Mouse (Mus musculus): ENCODE data around the gene Gga1. TPM values are rescaled to one million over a fixed set of nuclear protein-coding genes. Genes with fewer than 3 reads are reported as not detected.

Gga1 gene
- polyA plus RNA-seq, 1 experiment = 71.2 TPM

GRCm38 (mm10) chr15:78881828-78882227 is 4.8 kb downstream of the Gga1 start:
- no peak overlapping the region for H3K4me3 ChIP-seq (ENCODE audit: insufficient read depth, poor library complexity, severe bottlenecking)
- H3ac ChIP-seq (ENCODE audit: control insufficient read depth, insufficient read length, low read depth) = no peak overlapping the region
- H3K36me3 ChIP-seq (ENCODE audit: control insufficient read depth, insufficient read depth) = peaks cover 61% of the 10 kb centered on the region
- peaks cover 26% of the 10 kb centered on the region for H3K79me2 ChIP-seq (ENCODE audit: control insufficient read depth, insufficient read depth)
- peaks cover 6% of the 10 kb centered on the region for H3K79me3 ChIP-seq (ENCODE audit: low read depth)
- no peak for TF ChIP-seq MAX (IDR thresholded peaks at IDR 0.05)
- no peak for TF ChIP-seq MYOG (IDR thresholded peaks at IDR 0.05; ENCODE audit: control insufficient read depth, extremely low read depth, insufficient read length)
- no peak for TF ChIP-seq USF1 (IDR thresholded peaks at IDR 0.05; ENCODE audit: low read depth)
- no peak for TF ChIP-seq MYOD1 (IDR thresholded peaks at IDR 0.05; ENCODE audit: control insufficient read depth, insufficient read length, low read depth)
- no peak for TF ChIP-seq FOSL1 (IDR thresholded peaks at IDR 0.05; ENCODE audit: insufficient read depth, low read length, poor library complexity, severe bottlenecking)
- TF ChIP-seq CEBPB (IDR thresholded peaks at IDR 0.05; ENCODE audit: low read depth) = no peak
- TF ChIP-seq CTCF (IDR thresholded peaks at IDR 0.05; ENCODE audit: control insufficient read depth, insufficient read depth, insufficient read length) = no peak
- no peaks in the 10 kb centered on the region for H3K27me3 ChIP-seq (ENCODE audit: control insufficient read depth, insufficient read depth, insufficient read length)

DNA sequence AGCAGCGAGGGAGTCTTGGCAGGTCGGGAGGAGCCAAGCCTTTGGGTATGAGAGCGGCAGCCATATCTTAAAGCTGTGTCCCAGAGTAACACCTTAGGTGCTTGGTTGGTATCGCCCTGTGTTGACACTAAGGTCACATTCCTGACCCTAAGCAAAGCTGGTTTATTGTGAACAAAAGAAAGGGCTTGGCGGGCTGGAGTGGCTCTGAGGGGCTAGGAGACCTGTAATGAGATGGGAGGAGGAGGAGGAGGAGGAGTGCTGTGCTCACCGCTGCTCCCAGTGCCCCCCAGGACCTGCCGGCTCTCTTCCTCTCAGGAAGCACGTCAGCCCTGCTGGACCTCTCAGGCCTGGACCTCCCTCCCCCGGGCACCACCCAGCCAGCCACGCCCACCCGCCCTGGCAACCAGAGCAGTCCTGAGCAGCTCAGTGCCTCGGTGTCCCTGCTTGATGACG is 12.4 kb downstream of the Gga1 start:
- Histone ChIP-seq H3K4me3 (ENCODE audit: insufficient read depth, poor library complexity, severe bottlenecking) (no peak overlapping the region), H3K79me3 (ENCODE audit: low read depth) (no peaks in the 10 kb centered on the region), H3K79me2 (ENCODE audit: control insufficient read depth, insufficient read depth) (no peaks in the 10 kb centered on the region), H3K27me3 (ENCODE audit: control insufficient read depth, insufficient read depth, insufficient read length) (no peaks in the 10 kb centered on the region), H3K36me3 (ENCODE audit: control insufficient read depth, insufficient read depth) (peaks cover 72% of the 10 kb centered on the region), H3ac (ENCODE audit: control insufficient read depth, insufficient read length, low read depth) (no peak overlapping the region)
- TF ChIP-seq CEBPB (IDR thresholded peaks at IDR 0.05; ENCODE audit: low read depth) (no peak), MYOD1 (IDR thresholded peaks at IDR 0.05; ENCODE audit: control insufficient read depth, insufficient read length, low read depth) (no peak), MAX (IDR thresholded peaks at IDR 0.05) (no peak), FOSL1 (IDR thresholded peaks at IDR 0.05; ENCODE audit: insufficient read depth, low read length, poor library complexity, severe bottlenecking) (no peak), CTCF (IDR thresholded peaks at IDR 0.05; ENCODE audit: control insufficient read depth, insufficient read depth, insufficient read length) (no peak), MYOG (IDR thresholded peaks at IDR 0.05; ENCODE audit: control insufficient read depth, extremely low read depth, insufficient read length) (no peak), USF1 (IDR thresholded peaks at IDR 0.05; ENCODE audit: low read depth) (no peak)

DNA sequence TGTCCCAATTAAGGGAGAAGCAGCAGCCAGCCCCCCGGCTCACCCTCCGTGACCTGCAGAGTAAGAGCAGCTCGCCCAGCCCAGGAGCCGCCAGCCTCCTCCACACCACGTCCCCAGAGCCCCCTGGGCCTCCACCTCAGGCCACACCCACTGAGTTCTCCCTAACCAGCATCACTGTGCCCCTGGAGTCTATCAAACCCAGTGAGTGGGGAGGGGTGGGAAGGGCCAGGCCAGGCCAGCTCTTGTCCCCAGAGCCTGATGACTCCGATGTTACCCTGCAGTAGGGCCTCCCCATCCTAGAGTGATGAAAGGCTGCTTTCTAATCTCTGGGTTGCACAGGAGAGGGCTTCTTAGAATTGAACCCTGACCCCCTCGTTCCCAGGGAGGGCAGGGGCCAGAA is 15.4 kb downstream of the Gga1 start:
- TF ChIP-seq FOSL1 (IDR thresholded peaks at IDR 0.05; ENCODE audit: insufficient read depth, low read length, poor library complexity, severe bottlenecking) = no peak
- TF ChIP-seq USF1 (IDR thresholded peaks at IDR 0.05; ENCODE audit: low read depth) = no peak
- no peak for TF ChIP-seq CEBPB (IDR thresholded peaks at IDR 0.05; ENCODE audit: low read depth)
- no peak for TF ChIP-seq MYOD1 (IDR thresholded peaks at IDR 0.05; ENCODE audit: control insufficient read depth, insufficient read length, low read depth)
- TF ChIP-seq MAX (IDR thresholded peaks at IDR 0.05) = no peak
- TF ChIP-seq CTCF (IDR thresholded peaks at IDR 0.05; ENCODE audit: control insufficient read depth, insufficient read depth, insufficient read length) = no peak
- TF ChIP-seq MYOG (IDR thresholded peaks at IDR 0.05; ENCODE audit: control insufficient read depth, extremely low read depth, insufficient read length) = no peak
- H3K27me3 ChIP-seq (ENCODE audit: control insufficient read depth, insufficient read depth, insufficient read length) = no peaks in the 10 kb centered on the region
- no peak overlapping the region for H3K4me3 ChIP-seq (ENCODE audit: insufficient read depth, poor library complexity, severe bottlenecking)
- no peak overlapping the region for H3ac ChIP-seq (ENCODE audit: control insufficient read depth, insufficient read length, low read depth)
- peaks cover 53% of the 10 kb centered on the region for H3K36me3 ChIP-seq (ENCODE audit: control insufficient read depth, insufficient read depth)
- no peaks in the 10 kb centered on the region for H3K79me2 ChIP-seq (ENCODE audit: control insufficient read depth, insufficient read depth)
- no peaks in the 10 kb centered on the region for H3K79me3 ChIP-seq (ENCODE audit: low read depth)

GRCm38 (mm10) chr15:78894726-78895125 is 17.7 kb downstream of the Gga1 start:
- no peak overlapping the region for H3ac ChIP-seq (ENCODE audit: control insufficient read depth, insufficient read length, low read depth)
- H3K36me3 ChIP-seq (ENCODE audit: control insufficient read depth, insufficient read depth) = peaks cover 30% of the 10 kb centered on the region
- H3K79me3 ChIP-seq (ENCODE audit: low read depth) = no peaks in the 10 kb centered on the region
- H3K79me2 ChIP-seq (ENCODE audit: control insufficient read depth, insufficient read depth) = no peaks in the 10 kb centered on the region
- no peak overlapping the region for H3K4me3 ChIP-seq (ENCODE audit: insufficient read depth, poor library complexity, severe bottlenecking)
- TF ChIP-seq CEBPB (IDR thresholded peaks at IDR 0.05; ENCODE audit: low read depth) = no peak
- TF ChIP-seq CTCF (IDR thresholded peaks at IDR 0.05; ENCODE audit: control insufficient read depth, insufficient read depth, insufficient read length) = no peak
- no peak for TF ChIP-seq USF1 (IDR thresholded peaks at IDR 0.05; ENCODE audit: low read depth)
- TF ChIP-seq MAX (IDR thresholded peaks at IDR 0.05) = no peak
- TF ChIP-seq MYOD1 (IDR thresholded peaks at IDR 0.05; ENCODE audit: control insufficient read depth, insufficient read length, low read depth) = no peak
- no peak for TF ChIP-seq MYOG (IDR thresholded peaks at IDR 0.05; ENCODE audit: control insufficient read depth, extremely low read depth, insufficient read length)
- TF ChIP-seq FOSL1 (IDR thresholded peaks at IDR 0.05; ENCODE audit: insufficient read depth, low read length, poor library complexity, severe bottlenecking) = no peak
- no peaks in the 10 kb centered on the region for H3K27me3 ChIP-seq (ENCODE audit: control insufficient read depth, insufficient read depth, insufficient read length)

DNA sequence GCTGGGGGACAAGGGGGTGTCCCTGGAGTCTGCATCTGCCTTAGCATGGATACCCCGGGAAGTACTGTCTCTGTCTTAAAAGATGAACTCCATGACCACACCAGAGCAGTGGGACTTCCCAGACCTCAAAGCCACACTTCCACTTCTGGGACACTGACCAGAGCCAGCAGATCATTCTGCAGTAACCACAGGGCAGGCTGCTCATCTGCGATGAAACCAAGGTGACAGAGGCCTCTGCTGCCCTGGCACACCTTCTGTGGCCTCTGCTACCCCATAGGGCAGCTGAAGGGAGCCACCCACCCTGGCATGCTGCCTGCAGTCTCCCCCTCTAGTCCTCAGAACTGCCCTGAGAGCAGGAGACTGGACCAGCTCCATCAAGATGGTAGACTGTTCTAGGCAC is 18.8 kb downstream of the Gga1 start:
- Histone ChIP-seq H3K4me3 (ENCODE audit: insufficient read depth, poor library complexity, severe bottlenecking) (no peak overlapping the region), H3K79me2 (ENCODE audit: control insufficient read depth, insufficient read depth) (no peaks in the 10 kb centered on the region), H3K36me3 (ENCODE audit: control insufficient read depth, insufficient read depth) (peaks cover 20% of the 10 kb centered on the region), H3ac (ENCODE audit: control insufficient read depth, insufficient read length, low read depth) (no peak overlapping the region), H3K79me3 (ENCODE audit: low read depth) (no peaks in the 10 kb centered on the region), H3K27me3 (ENCODE audit: control insufficient read depth, insufficient read depth, insufficient read length) (no peaks in the 10 kb centered on the region)
- TF ChIP-seq MAX (IDR thresholded peaks at IDR 0.05) (no peak), MYOD1 (IDR thresholded peaks at IDR 0.05; ENCODE audit: control insufficient read depth, insufficient read length, low read depth) (no peak), USF1 (IDR thresholded peaks at IDR 0.05; ENCODE audit: low read depth) (no peak), MYOG (IDR thresholded peaks at IDR 0.05; ENCODE audit: control insufficient read depth, extremely low read depth, insufficient read length) (no peak), CEBPB (IDR thresholded peaks at IDR 0.05; ENCODE audit: low read depth) (no peak), FOSL1 (IDR thresholded peaks at IDR 0.05; ENCODE audit: insufficient read depth, low read length, poor library complexity, severe bottlenecking) (no peak), CTCF (IDR thresholded peaks at IDR 0.05; ENCODE audit: control insufficient read depth, insufficient read depth, insufficient read length) (no peak)

- Histone ChIP-seq H3ac (ENCODE audit: control insufficient read depth, insufficient read length, low read depth) (no peak overlapping the region), H3K27me3 (ENCODE audit: control insufficient read depth, insufficient read depth, insufficient read length) (no peaks in the 10 kb centered on the region), H3K79me2 (ENCODE audit: control insufficient read depth, insufficient read depth) (no peaks in the 10 kb centered on the region), H3K4me3 (ENCODE audit: insufficient read depth, poor library complexity, severe bottlenecking) (no peak overlapping the region), H3K36me3 (ENCODE audit: control insufficient read depth, insufficient read depth) (peaks cover 16% of the 10 kb centered on the region), H3K79me3 (ENCODE audit: low read depth) (no peaks in the 10 kb centered on the region)
- TF ChIP-seq CEBPB (IDR thresholded peaks at IDR 0.05; ENCODE audit: low read depth) (no peak), USF1 (IDR thresholded peaks at IDR 0.05; ENCODE audit: low read depth) (no peak), MYOD1 (IDR thresholded peaks at IDR 0.05; ENCODE audit: control insufficient read depth, insufficient read length, low read depth) (no peak), FOSL1 (IDR thresholded peaks at IDR 0.05; ENCODE audit: insufficient read depth, low read length, poor library complexity, severe bottlenecking) (no peak), MAX (IDR thresholded peaks at IDR 0.05) (no peak), MYOG (IDR thresholded peaks at IDR 0.05; ENCODE audit: control insufficient read depth, extremely low read depth, insufficient read length) (no peak), CTCF (IDR thresholded peaks at IDR 0.05; ENCODE audit: control insufficient read depth, insufficient read depth, insufficient read length) (no peak)
These were observed 19.2 kb downstream of the Gga1 start for GRCm38 (mm10) chr15:78896149-78896548.

All from C2C12 (cell line).